Mouse (Mus musculus) MEL (cell line): ENCODE results near the gene Dip2a. TPM values are rescaled to one million over a fixed set of nuclear protein-coding genes. Genes with fewer than 3 reads are reported as not detected.

Source experiments
- DNase-seq: peaks from one replicate; pipeline ENCODE4 v3.0.0; 2011; ENCODE audit warnings: low read depth, low spot score
- H3K27ac ChIP-seq: 2 replicates; pipeline ENCODE4 v1.5.1; 2012; ENCODE audit warnings: low read depth, mild to moderate bottlenecking, control low read depth, low read length, moderate library complexity; ENCODE audit not compliant: control insufficient read depth
- H3K27me3 ChIP-seq, 2 experiments: fragments of 150-350 bp in 1 of 2; sonication (generic) in 1 of 2; 2 replicates each; pipeline ENCODE4 v1.6.1; 2012; ENCODE audit warnings: low read length in 2 of 2, mild to moderate bottlenecking in 2 of 2, improper control_type of control experiment in 1 of 2, moderate library complexity in 1 of 2; ENCODE audit not compliant: insufficient read depth in 2 of 2, control insufficient read depth in 1 of 2
- H3K36me3 ChIP-seq, 2 experiments: 2 replicates each; pipeline ENCODE4 v1.6.1; 2012 to 2014; ENCODE audit warnings: low read length in 2 of 2, improper control_type of control experiment in 1 of 2, inconsistent platforms in 1 of 2, mild to moderate bottlenecking in 1 of 2; ENCODE audit not compliant: insufficient read depth in 2 of 2, control insufficient read depth in 1 of 2
- H3K4me1 ChIP-seq, 2 experiments: fragments of 150-350 bp in 1 of 2; sonication (generic) in 1 of 2; 2 replicates each; pipeline ENCODE4 v1.6.1; 2012; ENCODE audit warnings: low read length in 2 of 2, improper control_type of control experiment in 1 of 2, mild to moderate bottlenecking in 1 of 2; ENCODE audit not compliant: insufficient read depth in 2 of 2, control insufficient read depth in 1 of 2
- H3K4me3 ChIP-seq, 2 experiments: fragments of 150-350 bp in 1 of 2; sonication (generic) in 1 of 2; 2 replicates each; pipeline ENCODE4 v1.5.1; 2012; ENCODE audit warnings: low read depth in 2 of 2, low read length in 2 of 2, mild to moderate bottlenecking in 2 of 2, moderate library complexity in 2 of 2, control low read depth in 1 of 2, improper control_type of control experiment in 1 of 2; ENCODE audit not compliant: control insufficient read depth in 1 of 2, insufficient read depth in 1 of 2
- H3K79me2 ChIP-seq: 2 replicates; pipeline ENCODE4 v1.6.1; 2012; ENCODE audit warnings: mild to moderate bottlenecking, low read length, moderate library complexity; ENCODE audit not compliant: control insufficient read depth, poor library complexity, insufficient read depth
- H3K9ac ChIP-seq: 2 replicates; pipeline ENCODE4 v1.6.1; 2012; ENCODE audit warnings: low read depth, mild to moderate bottlenecking, control low read depth, low read length, moderate library complexity; ENCODE audit not compliant: control insufficient read depth, poor library complexity, severe bottlenecking
- H3K9me3 ChIP-seq: fragments of 150-350 bp; sonication (generic); replicated peaks from 2 replicates; pipeline ENCODE4 v1.6.1; 2012; ENCODE audit warnings: mild to moderate bottlenecking, low read length, improper control_type of control experiment, moderate library complexity; ENCODE audit not compliant: insufficient read depth
- CHD1 ChIP-seq: IDR thresholded peaks from 2 replicates; pipeline ENCODE4 v1.6.1; 2012; ENCODE audit warnings: low read depth, mild to moderate bottlenecking, inconsistent platforms, low read length, improper control_type of control experiment
- CHD2 ChIP-seq: IDR thresholded peaks from 2 replicates; pipeline ENCODE4 v1.6.1; 2011; ENCODE audit warnings: low read length, improper control_type of control experiment
- CTCF ChIP-seq, 3 experiments: IDR thresholded peaks in 2 of 3; conservative IDR thresholded peaks in 1 of 3; 2 replicates each; pipeline ENCODE4 v1.5.1; 2011 to 2012; ENCODE audit warnings: low read length in 3 of 3, low read depth in 2 of 3, mild to moderate bottlenecking in 2 of 3, improper control_type of control experiment in 1 of 3, inconsistent platforms in 1 of 3, mixed read lengths in 1 of 3, moderate library complexity in 1 of 3; ENCODE audit not compliant: control insufficient read depth in 1 of 3, insufficient read depth in 1 of 3, poor library complexity in 1 of 3, severe bottlenecking in 1 of 3
- E2F4 ChIP-seq: IDR thresholded peaks from 2 replicates; pipeline ENCODE4 v1.6.1; 2011; ENCODE audit warnings: low read depth, low read length, improper control_type of control experiment, borderline replicate concordance
- ELF1 ChIP-seq: IDR thresholded peaks from 2 replicates; pipeline ENCODE4 v1.6.1; 2014; ENCODE audit warnings: low read depth, mild to moderate bottlenecking, inconsistent platforms, low read length, improper control_type of control experiment, moderate library complexity
- EP300 ChIP-seq, 2 experiments: IDR thresholded peaks; 2 replicates each; pipeline ENCODE4 v1.6.1; 2011; ENCODE audit warnings: improper control_type of control experiment in 2 of 2, low read length in 2 of 2, low read depth in 1 of 2, mild to moderate bottlenecking in 1 of 2
- ETS1 ChIP-seq: IDR thresholded peaks from 2 replicates; pipeline ENCODE4 v1.6.1; 2012; ENCODE audit warnings: low read depth, mild to moderate bottlenecking, inconsistent platforms, low read length, improper control_type of control experiment, moderate library complexity
- GABPA ChIP-seq: IDR thresholded peaks from 2 replicates; pipeline ENCODE4 v1.6.1; 2012; ENCODE audit warnings: low read depth, mild to moderate bottlenecking, inconsistent platforms, low read length, improper control_type of control experiment, moderate library complexity
- GATA1 ChIP-seq: IDR thresholded peaks from 2 replicates; pipeline ENCODE4 v1.6.1; 2011; ENCODE audit warnings: low read depth, low read length, improper control_type of control experiment
- JUND ChIP-seq: IDR thresholded peaks from 2 replicates; pipeline ENCODE4 v1.6.1; 2011; ENCODE audit warnings: low read depth, mild to moderate bottlenecking, improper control_type of control experiment, low read length
- KAT2A ChIP-seq: conservative IDR thresholded peaks from 2 replicates; pipeline ENCODE4 v1.6.1; 2012; ENCODE audit warnings: low read depth, low read length, improper control_type of control experiment, inconsistent platforms
- MAFK ChIP-seq: IDR thresholded peaks from 2 replicates; pipeline ENCODE4 v1.6.1; 2011; ENCODE audit warnings: low read depth, mild to moderate bottlenecking, low read length, improper control_type of control experiment, borderline replicate concordance
- MAX ChIP-seq: IDR thresholded peaks from 2 replicates; pipeline ENCODE4 v1.6.1; 2011; ENCODE audit warnings: low read length, improper control_type of control experiment
- MAZ ChIP-seq: IDR thresholded peaks from 2 replicates; pipeline ENCODE4 v1.6.1; 2012; ENCODE audit warnings: low read depth, mild to moderate bottlenecking, inconsistent platforms, low read length, improper control_type of control experiment
- MEF2A ChIP-seq: IDR thresholded peaks from 2 replicates; pipeline ENCODE4 v1.6.1; 2014; ENCODE audit warnings: low read depth, mild to moderate bottlenecking, inconsistent platforms, low read length, improper control_type of control experiment; ENCODE audit not compliant: poor library complexity, insufficient replicate concordance, severe bottlenecking; ENCODE audit errors: extremely low read depth
- MXI1 ChIP-seq: IDR thresholded peaks from 2 replicates; pipeline ENCODE4 v1.6.1; 2011; ENCODE audit warnings: mild to moderate bottlenecking, low read depth, low read length, improper control_type of control experiment
- MYB ChIP-seq: IDR thresholded peaks from 2 replicates; pipeline ENCODE4 v1.6.1; 2011; ENCODE audit warnings: mild to moderate bottlenecking, low read depth, low read length, improper control_type of control experiment
- MYC ChIP-seq: IDR thresholded peaks from 2 replicates; pipeline ENCODE4 v1.6.1; 2011; ENCODE audit warnings: low read depth, mild to moderate bottlenecking, low read length, improper control_type of control experiment, moderate library complexity
- NELFE ChIP-seq: IDR thresholded peaks from 2 replicates; pipeline ENCODE4 v1.6.1; 2011; ENCODE audit warnings: low read depth, low read length, improper control_type of control experiment
- POLR2AphosphoS5 ChIP-seq: IDR thresholded peaks from 2 replicates; pipeline ENCODE4 v1.6.1; 2012; ENCODE audit warnings: low read depth, borderline replicate concordance, mild to moderate bottlenecking, inconsistent platforms, low read length, moderate library complexity, mixed read lengths
- RAD21 ChIP-seq: IDR thresholded peaks from 2 replicates; pipeline ENCODE4 v1.6.1; 2011; ENCODE audit warnings: mild to moderate bottlenecking, low read depth, low read length, improper control_type of control experiment
- RCOR1 ChIP-seq: IDR thresholded peaks from 2 replicates; pipeline ENCODE4 v1.6.1; 2012; ENCODE audit warnings: low read depth, mild to moderate bottlenecking, inconsistent platforms, low read length, improper control_type of control experiment
- SIN3A ChIP-seq: IDR thresholded peaks from 2 replicates; pipeline ENCODE4 v1.6.1; 2012; ENCODE audit warnings: low read length, improper control_type of control experiment, inconsistent platforms
- SMC3 ChIP-seq: IDR thresholded peaks from 2 replicates; pipeline ENCODE4 v1.6.1; 2011; ENCODE audit warnings: low read depth, low read length, improper control_type of control experiment
- TBP ChIP-seq: IDR thresholded peaks from 2 replicates; pipeline ENCODE4 v1.8.0; 2011; ENCODE audit warnings: low read depth, low read length, improper control_type of control experiment
- USF2 ChIP-seq, 2 experiments: IDR thresholded peaks; 2 replicates each; pipeline ENCODE4 v1.6.1; 2011 to 2012; ENCODE audit warnings: improper control_type of control experiment in 2 of 2, low read length in 2 of 2, borderline replicate concordance in 1 of 2, inconsistent platforms in 1 of 2, low read depth in 1 of 2, mild to moderate bottlenecking in 1 of 2; ENCODE audit not compliant: insufficient read depth in 1 of 2
- ZC3H11A ChIP-seq: IDR thresholded peaks from 2 replicates; pipeline ENCODE4 v1.6.1; 2012; ENCODE audit warnings: low read depth, mild to moderate bottlenecking, inconsistent platforms, low read length, improper control_type of control experiment
- ZKSCAN1 ChIP-seq: IDR thresholded peaks from 2 replicates; pipeline ENCODE4 v1.6.1; 2012; ENCODE audit warnings: low read depth, mild to moderate bottlenecking, inconsistent platforms, low read length, improper control_type of control experiment, moderate library complexity
- ZNF384 ChIP-seq: IDR thresholded peaks from 2 replicates; pipeline ENCODE4 v1.6.1; 2012; ENCODE audit warnings: low read depth, mild to moderate bottlenecking, inconsistent platforms, low read length, improper control_type of control experiment
- polyA plus RNA-seq, 2 experiments: library from polyadenylated mRNA; stranded (reverse) in 1 of 2; unstranded in 1 of 2; fragments of >175 nt in 1 of 2; fragments of >200 nt in 1 of 2; gene quantifications; 2 replicates each; pipeline versions ENCODE4 v1.2.1 to v1.2.4; 2012; ENCODE audit warnings: low replicate concordance in 2 of 2, low read depth in 1 of 2; ENCODE audit not compliant: insufficient read length in 2 of 2, insufficient read depth in 1 of 2, missing spikeins in 1 of 2
- total RNA-seq: library from RNA; depleted of rRNA; stranded (reverse); fragments of 300-350 nt; gene quantifications from 2 replicates; pipeline ENCODE4 v1.2.3, GENCODE M21; 2012

Dip2a gene
- total and polyA plus RNA-seq, 3 experiments = 2.6 to 5.7 TPM; not detected in 1

GRCm38 (mm10) chr10:76275256-76275655 lies 69.8 kb downstream of the Dip2a start:
- Histone ChIP-seq H3K36me3 (no peaks in the 10 kb centered on the region), H3K9ac (no peak overlapping the region), H3K79me2 (no peaks in the 10 kb centered on the region), H3K9me3 (no peaks in the 10 kb centered on the region), H3K4me1 (no peaks in the 10 kb centered on the region), H3K27ac (no peak overlapping the region), H3K27me3 (no peaks in the 10 kb centered on the region), H3K4me3 (no peak overlapping the region)
- no peak for DNase-seq
- TF ChIP-seq MYB (no peak), POLR2AphosphoS5 (no peak), MAX (no peak), MYC (no peak), SMC3 (no peak), MEF2A (no peak), TBP (no peak), RAD21 (no peak), CHD2 (no peak), E2F4 (no peak), GABPA (no peak), SIN3A (no peak), ZC3H11A (no peak), MXI1 (no peak), MAZ (no peak), USF2 (IDR thresholded peaks at IDR 0.05; ENCODE audit: borderline replicate concordance in 1 of 2, insufficient read depth in 1 of 2, low read depth in 1 of 2, low read length in 2 of 2) (no peak), CTCF (IDR thresholded peaks at IDR 0.05 in 2 of 3, conservative IDR thresholded peaks at IDR 0.05 in 1 of 3; ENCODE audit: control insufficient read depth in 1 of 3, insufficient read depth in 1 of 3, low read depth in 2 of 3, low read length in 3 of 3, poor library complexity in 1 of 3, severe bottlenecking in 1 of 3) (no peak), ETS1 (no peak), NELFE (no peak), KAT2A (no peak)

- Histone ChIP-seq H3K9ac (no peak overlapping the region), H3K79me2 (no peaks in the 10 kb centered on the region), H3K4me3 (no peak overlapping the region), H3K36me3 (no peaks in the 10 kb centered on the region), H3K4me1 (no peaks in the 10 kb centered on the region), H3K9me3 (no peaks in the 10 kb centered on the region), H3K27me3 (no peaks in the 10 kb centered on the region), H3K27ac (no peak overlapping the region)
- TF ChIP-seq ZNF384 = no peak
- no peak for TF ChIP-seq MXI1
- TF ChIP-seq GATA1 = no peak
- TF ChIP-seq CHD2 = no peak
- no peak for TF ChIP-seq SIN3A
- no peak for TF ChIP-seq ZKSCAN1
- no peak for TF ChIP-seq E2F4
- TF ChIP-seq RCOR1 = no peak
- peak; percentile 66 for TF ChIP-seq SMC3
- TF ChIP-seq GABPA = no peak
- TF ChIP-seq JUND = no peak
- TF ChIP-seq ELF1 = no peak
- no peak for TF ChIP-seq CHD1
- TF ChIP-seq RAD21 = peak; percentile 25
- TF ChIP-seq EP300 (IDR thresholded peaks at IDR 0.05; ENCODE audit: low read depth in 1 of 2, low read length in 2 of 2) = no peak
- peak; percentile 32 to 72 (median 65); a peak in 5 of 6 replicates for TF ChIP-seq CTCF (IDR thresholded peaks at IDR 0.05 in 2 of 3, conservative IDR thresholded peaks at IDR 0.05 in 1 of 3; ENCODE audit: control insufficient read depth in 1 of 3, insufficient read depth in 1 of 3, low read depth in 2 of 3, low read length in 3 of 3, poor library complexity in 1 of 3, severe bottlenecking in 1 of 3)
- TF ChIP-seq MAFK = no peak
- DNase-seq = peak; percentile 36
Observed at GRCm38 (mm10) chr10:76271238-76271637, 73.9 kb downstream of the Dip2a start.
